Mouse (Mus musculus): ENCODE measurements around the gene Gm28363. TPM values are rescaled to one million over a fixed set of nuclear protein-coding genes. Genes with fewer than 3 reads are reported as not detected.
"Not testable (repeated sequence)": the region's sequence is repeated elsewhere in the genome, so short reads cannot be mapped to it uniquely, and the experiment has no call there.

Gene Gm28363
- total RNA-seq (2021), result not detected

GRCm38 (mm10) chr1:117696831-117697230, at the start of gene Gm28363:
Gene Gm28363 (plus strand): TSS chr1:117697131.
- DNase-seq (ENCODE audit: low spot score in 2 of 2); intact Hi-C loops (cut with DNase I): not testable (repeated sequence)

- intact Hi-C loops (cut with DNase I); DNase-seq (ENCODE audit: low spot score in 2 of 2): not testable (repeated sequence)
These were observed 46.7 kb upstream of the Gm28363 start for GRCm38 (mm10) chr1:117650236-117650635.

Other genes starting within 250 kb of the Gm28363 start
- gene B020011L13Rik, start 84.0 kb downstream of the Gm28363 start, total RNA-seq (2021), result not detected
- not detected for gene Gm28360, start 132.9 kb downstream of the Gm28363 start, total RNA-seq (2021)
- gene Gm28168, start 230.9 kb downstream of the Gm28363 start, total RNA-seq (2021), result not detected

All from left cerebral cortex, postnatal 25 days (tissue).